Mouse (Mus musculus): ENCODE results near the gene Rora. TPM values are rescaled to one million over a fixed set of nuclear protein-coding genes. Genes with fewer than 3 reads are reported as not detected.

Gene Rora
- polyA plus RNA-seq, 1 experiment from 2014 or later = 9.4 TPM

- ATAC-seq (ENCODE audit: low FRiP score, low TSS enrichment) = no peak
- WGBS = 63% methylated on average over 5 of the region's 5 CpGs
Measured at GRCm38 (mm10) chr9:68685562-68685961, 32.0 kb downstream of the Rora start.

GRCm38 (mm10) chr9:68687251-68687874, 33.8 kb downstream of the Rora start:
- H3K9me3 ChIP-seq (ENCODE audit: low read length) = no peaks in the 10 kb centered on the region
- 39% methylated on average over 10 of the region's 10 CpGs for whole genome bisulfite sequencing
- H3K27ac ChIP-seq (ENCODE audit: low read length) = no peak overlapping the region
- H3K27me3 ChIP-seq (ENCODE audit: insufficient read depth, low read length) = no peaks in the 10 kb centered on the region
- ATAC-seq (ENCODE audit: low FRiP score, low TSS enrichment) = no peak
- no peak overlapping the region for H3K9ac ChIP-seq (replicated peaks; ENCODE audit: low read length)
- no peak overlapping the region for H3K4me3 ChIP-seq (ENCODE audit: low read length)
- no peak overlapping the region for H3K4me2 ChIP-seq (replicated peaks; ENCODE audit: low read depth, low read length)
- no peaks in the 10 kb centered on the region for H3K36me3 ChIP-seq (ENCODE audit: insufficient read depth, low read length)
- peaks cover 10% of the 10 kb centered on the region; the same call in 1 of the 2 replicates for H3K4me1 ChIP-seq (ENCODE audit: insufficient read depth, low read length)

More at GRCm38 (mm10) chr9:68685562-68685961, 32.0 kb downstream of the Rora start:
- peaks cover 10% of the 10 kb centered on the region; the same call in 1 of the 2 replicates for H3K4me1 ChIP-seq (ENCODE audit: insufficient read depth, low read length)
- H3K36me3 ChIP-seq (ENCODE audit: insufficient read depth, low read length) = no peaks in the 10 kb centered on the region
- H3K9ac ChIP-seq (replicated peaks; ENCODE audit: low read length) = no peak overlapping the region
- H3K4me3 ChIP-seq (ENCODE audit: low read length) = no peak overlapping the region
- H3K4me2 ChIP-seq (replicated peaks; ENCODE audit: low read depth, low read length) = no peak overlapping the region
- H3K27me3 ChIP-seq (ENCODE audit: insufficient read depth, low read length) = no peaks in the 10 kb centered on the region
- no peak overlapping the region for H3K27ac ChIP-seq (ENCODE audit: low read length)
- no peaks in the 10 kb centered on the region for H3K9me3 ChIP-seq (ENCODE audit: low read length)

GRCm38 (mm10) chr9:68688151-68688550, 34.6 kb downstream of the Rora start:
- no peak overlapping the region for H3K4me2 ChIP-seq (replicated peaks; ENCODE audit: low read depth, low read length)
- no peak overlapping the region for H3K4me3 ChIP-seq (ENCODE audit: low read length)
- H3K27me3 ChIP-seq (ENCODE audit: insufficient read depth, low read length) = no peaks in the 10 kb centered on the region
- ATAC-seq (ENCODE audit: low FRiP score, low TSS enrichment) = no peak
- peaks cover 10% of the 10 kb centered on the region; the same call in 1 of the 2 replicates for H3K4me1 ChIP-seq (ENCODE audit: insufficient read depth, low read length)
- H3K9ac ChIP-seq (replicated peaks; ENCODE audit: low read length) = no peak overlapping the region
- 77% methylated on average over 2 of the region's 2 CpGs for WGBS
- no peaks in the 10 kb centered on the region for H3K36me3 ChIP-seq (ENCODE audit: insufficient read depth, low read length)
- no peak overlapping the region for H3K27ac ChIP-seq (ENCODE audit: low read length)
- no peaks in the 10 kb centered on the region for H3K9me3 ChIP-seq (ENCODE audit: low read length)

- no peak overlapping the region for H3K4me2 ChIP-seq (replicated peaks; ENCODE audit: low read depth, low read length)
- WGBS = 39% methylated on average over 4 of the region's 4 CpGs
- H3K27ac ChIP-seq (ENCODE audit: low read length) = no peak overlapping the region
Measured at GRCm38 (mm10) chr9:68689351-68689750, 35.8 kb downstream of the Rora start.

GRCm38 (mm10) chr9:68694889-68695495, 41.4 kb downstream of the Rora start:
- no peaks in the 10 kb centered on the region for H3K27me3 ChIP-seq (ENCODE audit: insufficient read depth, low read length)
- H3K4me2 ChIP-seq (replicated peaks; ENCODE audit: low read depth, low read length) = no peak overlapping the region
- peaks cover 9% of the 10 kb centered on the region; the same call in 1 of the 2 replicates for H3K4me1 ChIP-seq (ENCODE audit: insufficient read depth, low read length)
- no peak overlapping the region for H3K9ac ChIP-seq (replicated peaks; ENCODE audit: low read length)
- WGBS = 30% methylated on average over 4 of the region's 4 CpGs
- H3K36me3 ChIP-seq (ENCODE audit: insufficient read depth, low read length) = no peaks in the 10 kb centered on the region
- no peak for ATAC-seq (ENCODE audit: low FRiP score, low TSS enrichment)
- H3K4me3 ChIP-seq (ENCODE audit: low read length) = no peak overlapping the region
- H3K27ac ChIP-seq (ENCODE audit: low read length) = no peak overlapping the region
- no peaks in the 10 kb centered on the region for H3K9me3 ChIP-seq (ENCODE audit: low read length)

More at GRCm38 (mm10) chr9:68689351-68689750, 35.8 kb downstream of the Rora start:
- Histone ChIP-seq H3K9me3 (ENCODE audit: low read length) (no peaks in the 10 kb centered on the region), H3K4me3 (ENCODE audit: low read length) (no peak overlapping the region), H3K9ac (replicated peaks; ENCODE audit: low read length) (no peak overlapping the region), H3K36me3 (ENCODE audit: insufficient read depth, low read length) (no peaks in the 10 kb centered on the region), H3K27me3 (ENCODE audit: insufficient read depth, low read length) (no peaks in the 10 kb centered on the region), H3K4me1 (ENCODE audit: insufficient read depth, low read length) (peaks cover 5% of the 10 kb centered on the region; the same call in 1 of the 2 replicates)
- ATAC-seq (ENCODE audit: low FRiP score, low TSS enrichment) = no peak

- H3K4me2 ChIP-seq (replicated peaks; ENCODE audit: low read depth, low read length) = no peak overlapping the region
Measured at GRCm38 (mm10) chr9:68695496-68695969, 41.9 kb downstream of the Rora start.

GRCm38 (mm10) chr9:68696425-68696956, 42.9 kb downstream of the Rora start:
- H3K27me3 ChIP-seq (ENCODE audit: insufficient read depth, low read length) = no peaks in the 10 kb centered on the region
- no peak overlapping the region for H3K4me3 ChIP-seq (ENCODE audit: low read length)
- peaks cover 9% of the 10 kb centered on the region; the same call in 1 of the 2 replicates for H3K4me1 ChIP-seq (ENCODE audit: insufficient read depth, low read length)
- H3K27ac ChIP-seq (ENCODE audit: low read length) = no peak overlapping the region
- no peak overlapping the region for H3K9ac ChIP-seq (replicated peaks; ENCODE audit: low read length)
- no peak for ATAC-seq (ENCODE audit: low FRiP score, low TSS enrichment)
- WGBS = 88% methylated on average over 3 of the region's 3 CpGs
- no peaks in the 10 kb centered on the region for H3K36me3 ChIP-seq (ENCODE audit: insufficient read depth, low read length)
- no peaks in the 10 kb centered on the region for H3K9me3 ChIP-seq (ENCODE audit: low read length)
- no peak overlapping the region for H3K4me2 ChIP-seq (replicated peaks; ENCODE audit: low read depth, low read length)

More at GRCm38 (mm10) chr9:68695496-68695969, 41.9 kb downstream of the Rora start:
- no peak for ATAC-seq (ENCODE audit: low FRiP score, low TSS enrichment)
- H3K27me3 ChIP-seq (ENCODE audit: insufficient read depth, low read length) = no peaks in the 10 kb centered on the region
- no peaks in the 10 kb centered on the region for H3K36me3 ChIP-seq (ENCODE audit: insufficient read depth, low read length)
- H3K9me3 ChIP-seq (ENCODE audit: low read length) = no peaks in the 10 kb centered on the region
- no peak overlapping the region for H3K4me3 ChIP-seq (ENCODE audit: low read length)
- no peak overlapping the region for H3K27ac ChIP-seq (ENCODE audit: low read length)
- 48% methylated on average over 16 of the region's 16 CpGs for WGBS
- H3K4me1 ChIP-seq (ENCODE audit: insufficient read depth, low read length) = peaks cover 9% of the 10 kb centered on the region; the same call in 1 of the 2 replicates
- no peak overlapping the region for H3K9ac ChIP-seq (replicated peaks; ENCODE audit: low read length)

- H3K9me3 ChIP-seq (ENCODE audit: low read length) = no peaks in the 10 kb centered on the region
- WGBS = 35% methylated on average over 1 of the region's 1 CpGs
- no peak overlapping the region for H3K4me2 ChIP-seq (replicated peaks; ENCODE audit: low read depth, low read length)
- no peak overlapping the region for H3K27ac ChIP-seq (ENCODE audit: low read length)
- no peak for ATAC-seq (ENCODE audit: low FRiP score, low TSS enrichment)
- H3K27me3 ChIP-seq (ENCODE audit: insufficient read depth, low read length) = no peaks in the 10 kb centered on the region
- no peak overlapping the region for H3K9ac ChIP-seq (replicated peaks; ENCODE audit: low read length)
- H3K4me3 ChIP-seq (ENCODE audit: low read length) = no peak overlapping the region
- H3K36me3 ChIP-seq (ENCODE audit: insufficient read depth, low read length) = no peaks in the 10 kb centered on the region
- peaks cover 9% of the 10 kb centered on the region; the same call in 1 of the 2 replicates for H3K4me1 ChIP-seq (ENCODE audit: insufficient read depth, low read length)
Measured at GRCm38 (mm10) chr9:68699341-68699740, 45.8 kb downstream of the Rora start.

GRCm38 (mm10) chr9:68699856-68700255, 46.3 kb downstream of the Rora start:
- H3K27ac ChIP-seq (ENCODE audit: low read length) = no peak overlapping the region
- no peak overlapping the region for H3K9ac ChIP-seq (replicated peaks; ENCODE audit: low read length)
- 38% methylated on average over 4 of the region's 4 CpGs for WGBS
- peaks cover 9% of the 10 kb centered on the region; the same call in 1 of the 2 replicates for H3K4me1 ChIP-seq (ENCODE audit: insufficient read depth, low read length)
- no peaks in the 10 kb centered on the region for H3K36me3 ChIP-seq (ENCODE audit: insufficient read depth, low read length)
- no peak overlapping the region for H3K4me2 ChIP-seq (replicated peaks; ENCODE audit: low read depth, low read length)
- H3K27me3 ChIP-seq (ENCODE audit: insufficient read depth, low read length) = no peaks in the 10 kb centered on the region
- H3K4me3 ChIP-seq (ENCODE audit: low read length) = no peak overlapping the region
- no peak for ATAC-seq (ENCODE audit: low FRiP score, low TSS enrichment)
- H3K9me3 ChIP-seq (ENCODE audit: low read length) = no peaks in the 10 kb centered on the region

GRCm38 (mm10) chr9:68707636-68708035, 54.0 kb downstream of the Rora start:
- H3K4me1 ChIP-seq (ENCODE audit: insufficient read depth, low read length) = 0 out of 2 replicates have a peak, but pooled peaks cover 3% of the 10 kb centered on the region
- H3K9ac ChIP-seq (replicated peaks; ENCODE audit: low read length) = no peak overlapping the region
- H3K27ac ChIP-seq (ENCODE audit: low read length) = no peak overlapping the region
- ATAC-seq (ENCODE audit: low FRiP score, low TSS enrichment) = no peak
- no peaks in the 10 kb centered on the region for H3K9me3 ChIP-seq (ENCODE audit: low read length)
- WGBS = 57% methylated on average over 5 of the region's 5 CpGs
- H3K4me3 ChIP-seq (ENCODE audit: low read length) = no peak overlapping the region
- H3K4me2 ChIP-seq (replicated peaks; ENCODE audit: low read depth, low read length) = no peak overlapping the region
- no peaks in the 10 kb centered on the region for H3K27me3 ChIP-seq (ENCODE audit: insufficient read depth, low read length)
- H3K36me3 ChIP-seq (ENCODE audit: insufficient read depth, low read length) = no peaks in the 10 kb centered on the region

All from kidney, embryonic 16.5 days (tissue).